9 mouse cellular contexts compared by ENCODE assay signal in genomic region chr5:143518045-143518591, GRCm38 (mm10). TPM values are rescaled to one million over a fixed set of nuclear protein-coding genes. Genes with fewer than 3 reads are reported as not detected.
DNase-seq lines count a peak whose midpoint lies in the region; ATAC-seq and TF ChIP-seq lines count a peak whose summit lies in the region.
"Had no signal": no experiment of that assay in that cellular context is flagged by ENCODE, and none has a peak within 500 bp of the region (broad histone marks: within the 10 kb centered on the region; RNA-seq: fewer than 3 reads in every experiment).

No protein-coding gene starts in this region.

- no peak for ATAC-seq in heart, embryonic 11.5 days (replicated peaks; ENCODE audit: insufficient number of reproducible peaks, low FRiP score, low TSS enrichment)
- peak; percentile 31; the same call in 1 of the 2 replicates for ATAC-seq in heart, embryonic 16.5 days (replicated peaks; ENCODE audit: extremely low read depth, insufficient read depth, low FRiP score)
- ATAC-seq in megakaryocyte progenitor cell, adult 5-6 weeks (replicated peaks; ENCODE audit: poor library complexity): peak; percentile 55
- ATAC-seq: forebrain, embryonic 14.5 days had no signal

- H3K9me3 ChIP-seq in heart, embryonic 11.5 days (replicated peaks; ENCODE audit: control insufficient read depth, low read length): no peaks in the 10 kb centered on the region
- H3K9me3 ChIP-seq in ES-E14 (ENCODE audit: control insufficient read depth, insufficient read depth, low read depth, low read length): no peaks in the 10 kb centered on the region
- H3K9me3 ChIP-seq in heart, embryonic 16.5 days (replicated peaks; ENCODE audit: control insufficient read depth, low read length): no peaks in the 10 kb centered on the region

- H3K4me2 ChIP-seq in heart, embryonic 11.5 days: peak overlapping the region; percentile 20; the same call in 1 of the 2 replicates
- no peak overlapping the region for H3K4me2 ChIP-seq in heart, embryonic 16.5 days (ENCODE audit: low read depth, low read length)

- WGBS in heart, embryonic 11.5 days (ENCODE audit: insufficient replicate concordance): 61% methylated on average over 6 of the region's 6 CpGs
- WGBS in heart, embryonic 16.5 days: 42% methylated on average over 6 of the region's 6 CpGs

- no peak overlapping the region for H3K9ac ChIP-seq in heart, embryonic 11.5 days (ENCODE audit: low read depth, low read length)
- 0 out of 2 replicates have a peak overlapping the region, but pooled peaks have one; percentile 21 for H3K9ac ChIP-seq in ES-E14 (ENCODE audit: insufficient read depth, low read depth, low read length, poor library complexity, severe bottlenecking)
- H3K9ac ChIP-seq in heart, embryonic 16.5 days (ENCODE audit: low read length): no peak overlapping the region

- in situ Hi-C loops in ES-E14 (cut with MboI; ENCODE audit: low sequenced_read_pairs in 2 of 2, unreplicated experiment in 2 of 2): no loop called here

- H3K4me3 ChIP-seq in heart, embryonic 11.5 days (ENCODE audit: low read depth, low read length): no peak overlapping the region
- H3K4me3 ChIP-seq in ES-E14 (ENCODE audit: insufficient read depth in 1 of 2, low read depth in 1 of 2, low read length in 2 of 2, poor library complexity in 1 of 2, severe bottlenecking in 1 of 2): no peak overlapping the region
- H3K4me3 ChIP-seq in heart, embryonic 16.5 days (ENCODE audit: low read length): no peak overlapping the region

- H3K4me1 ChIP-seq in heart, embryonic 11.5 days (ENCODE audit: control insufficient read depth, insufficient read depth, low read length): peaks cover 37% of the 10 kb centered on the region
- H3K4me1 ChIP-seq in ES-E14 (ENCODE audit: control insufficient read depth in 2 of 2, insufficient read depth in 2 of 2, low read length in 2 of 2, poor library complexity in 1 of 2): peaks cover 0 to 10% of the 10 kb centered on the region in 2 experiments; a peak in 2 of 4 replicates
- peaks cover 59% of the 10 kb centered on the region for H3K4me1 ChIP-seq in heart, embryonic 16.5 days (ENCODE audit: control insufficient read depth, insufficient read depth, low read length)

- peaks cover 11% of the 10 kb centered on the region for H3K36me3 ChIP-seq in heart, embryonic 11.5 days (ENCODE audit: control insufficient read depth, insufficient read depth, low read length)
- peaks cover 19% of the 10 kb centered on the region for H3K36me3 ChIP-seq in ES-E14 (ENCODE audit: control insufficient read depth, insufficient read depth, low read length, poor library complexity, severe bottlenecking)
- H3K36me3 ChIP-seq in heart, embryonic 16.5 days (ENCODE audit: control insufficient read depth, insufficient read depth): peaks cover 32% of the 10 kb centered on the region

- DNase-seq in heart, postnatal 4 days: no peak
- DNase-seq in ES-E14 (ENCODE audit: low read depth, low spot score): no peak
- DNase-seq in layer of hippocampus, postnatal 14 days (ENCODE audit: low spot score in 2 of 2): no peak
- no peak for DNase-seq in cerebellum, adult 9-10 months
- no peak for DNase-seq in kidney, adult 9 months

- H3K27me3 ChIP-seq in heart, embryonic 11.5 days (ENCODE audit: control insufficient read depth, insufficient read depth, low read length): no peaks in the 10 kb centered on the region
- no peaks in the 10 kb centered on the region for H3K27me3 ChIP-seq in heart, embryonic 16.5 days (ENCODE audit: control insufficient read depth, insufficient read depth, low read length)

- H3K27ac ChIP-seq in heart, embryonic 11.5 days (ENCODE audit: low read depth, low read length): peak overlapping the region; percentile 43; the same call in 1 of the 2 replicates
- no peak overlapping the region for H3K27ac ChIP-seq in ES-E14 (ENCODE audit: insufficient read depth, low read depth, low read length, poor library complexity, severe bottlenecking)
- peak overlapping the region; percentile 20; the same call in 1 of the 2 replicates for H3K27ac ChIP-seq in heart, embryonic 16.5 days (ENCODE audit: low read length)

TF ChIP-seq in ES-E14, 5 proteins besides CTCF, POLR2A, EP300 and RAD21:
- TF ChIP-seq ZC3H11A (IDR thresholded peaks at IDR 0.05; ENCODE audit: borderline replicate concordance, low read depth, low read length) (no peak), MAFK (IDR thresholded peaks at IDR 0.05; ENCODE audit: insufficient read depth, low read depth, low read length) (no peak), ZNF384 (IDR thresholded peaks at IDR 0.05; ENCODE audit: low read depth, low read length) (no peak), HCFC1 (IDR thresholded peaks at IDR 0.05; ENCODE audit: borderline replicate concordance, insufficient read depth, low read length) (no peak), CHD2 (IDR thresholded peaks at IDR 0.05; ENCODE audit: low read depth, low read length) (no peak)
TF ChIP-seq in ES-E14: peak in this region for 0.

RNA-seq across cellular contexts. Expression of gene Rac1, which starts 9.7 kb away (rescaled TPM):
- 409 and 438 TPM in 2 replicates for polyA plus RNA-seq in heart, embryonic 11.5 days (2014; fragmentation: Nextera tagmentation; extraction: Ambion mirVana)
- 100 to 1,000 TPM; 317 to 339 TPM for total RNA-seq in heart, postnatal 4 days (2021)
- total RNA-seq in ES-E14 (2012; rRNA removed): 90.3 and 122 TPM in 2 replicates
- polyA plus RNA-seq in heart, embryonic 16.5 days (2015; fragmentation: Nextera tagmentation; extraction: Ambion mirVana): 340 and 342 TPM in 2 replicates
- 654 and 681 TPM in 2 replicates for total RNA-seq in megakaryocyte progenitor cell, adult 5-6 weeks (2015)
- 85.9 and 114 TPM in 2 replicates for total RNA-seq in megakaryocyte progenitor cell, adult 5-6 weeks (2017)
- 100 to 1,000 TPM; 430 to 453 TPM for total RNA-seq in layer of hippocampus, postnatal 14 days (2021)

RNA-seq across cellular contexts. Expression of gene Daglb, which starts 53.7 kb away (rescaled TPM):
- polyA plus RNA-seq in heart, embryonic 11.5 days (2014; fragmentation: Nextera tagmentation; extraction: Ambion mirVana): 8.5 and 8.7 TPM in 2 replicates
- 1 to 10 TPM; 8.0 to 8.7 TPM for total RNA-seq in heart, postnatal 4 days (2021)
- total RNA-seq in ES-E14 (2012; rRNA removed): 9.5 and 11.5 TPM in 2 replicates
- polyA plus RNA-seq in heart, embryonic 16.5 days (2015; fragmentation: Nextera tagmentation; extraction: Ambion mirVana): 8.9 and 9.3 TPM in 2 replicates
- total RNA-seq in megakaryocyte progenitor cell, adult 5-6 weeks (2015): 13.4 and 15.3 TPM in 2 replicates
- total RNA-seq in megakaryocyte progenitor cell, adult 5-6 weeks (2017): 22.7 and 25.9 TPM in 2 replicates
- total RNA-seq in layer of hippocampus, postnatal 14 days (2021): 10 to 100 TPM; 22.8 to 22.9 TPM
